Mouse (Mus musculus) naive thymus-derived CD4-positive, alpha-beta T cell, adult 2 months (primary cell): ENCODE measurements around the gene Camta1.

Source experiments
- DNase-seq: peaks from one replicate; pipeline ENCODE4 v3.0.0-alpha.2; 2011; ENCODE audit warnings: low read depth

Gene Camta1

GRCm38 (mm10) chr4:151449981-151450380 is 411.7 kb downstream of the Camta1 start:
- no peak for DNase-seq

GRCm38 (mm10) chr4:151448341-151448740 is 413.3 kb downstream of the Camta1 start:
- no peak for DNase-seq

- DNase-seq = no peak
These were observed 417.0 kb downstream of the Camta1 start for GRCm38 (mm10) chr4:151444665-151445064.

GRCm38 (mm10) chr4:151438561-151438960 is 423.1 kb downstream of the Camta1 start:
- DNase-seq = no peak

- no peak for DNase-seq
These were observed 423.8 kb downstream of the Camta1 start for GRCm38 (mm10) chr4:151437859-151438258.

- DNase-seq = no peak
These were observed 436.5 kb downstream of the Camta1 start for GRCm38 (mm10) chr4:151425133-151425532.

GRCm38 (mm10) chr4:151422922-151423321 is 438.8 kb downstream of the Camta1 start:
- DNase-seq = no peak

GRCm38 (mm10) chr4:151422361-151422760 is 439.3 kb downstream of the Camta1 start:
- no peak for DNase-seq

GRCm38 (mm10) chr4:151418344-151418875 is 443.3 kb downstream of the Camta1 start:
- DNase-seq = no peak

- DNase-seq = no peak
These were observed 445.9 kb downstream of the Camta1 start for GRCm38 (mm10) chr4:151415812-151416211.

GRCm38 (mm10) chr4:151415376-151415775 is 446.3 kb downstream of the Camta1 start:
- no peak for DNase-seq

GRCm38 (mm10) chr4:151414952-151415351 is 446.7 kb downstream of the Camta1 start:
- no peak for DNase-seq

- DNase-seq = no peak
These were observed 450.0 kb downstream of the Camta1 start for GRCm38 (mm10) chr4:151411641-151412061.

GRCm38 (mm10) chr4:151411016-151411415 is 450.7 kb downstream of the Camta1 start:
- no peak for DNase-seq

- DNase-seq = no peak
These were observed 452.4 kb downstream of the Camta1 start for GRCm38 (mm10) chr4:151409291-151409690.

GRCm38 (mm10) chr4:151408811-151409210 is 452.9 kb downstream of the Camta1 start:
- DNase-seq = no peak

- DNase-seq = no peak
These were observed 453.4 kb downstream of the Camta1 start for GRCm38 (mm10) chr4:151408246-151408645.

- DNase-seq = no peak
These were observed 454.5 kb downstream of the Camta1 start for GRCm38 (mm10) chr4:151407129-151407528.

- no peak for DNase-seq
These were observed 457.0 kb downstream of the Camta1 start for GRCm38 (mm10) chr4:151404581-151405256.

- DNase-seq = no peak
These were observed 459.8 kb downstream of the Camta1 start for GRCm38 (mm10) chr4:151401685-151402397.

- DNase-seq = no peak
These were observed 465.1 kb downstream of the Camta1 start for GRCm38 (mm10) chr4:151396536-151396935.

GRCm38 (mm10) chr4:151389345-151389744 is 472.3 kb downstream of the Camta1 start:
- no peak for DNase-seq
